Mouse (Mus musculus) embryonic fibroblast, embryonic 13.5 days (primary cell): ENCODE data around the gene Rapgef1.

Source experiments
- CTCF ChIP-seq: IDR thresholded peaks from 2 replicates; pipeline ENCODE4 v1.5.1; 2011; ENCODE audit warnings: mild to moderate bottlenecking, control low read depth, low read length, moderate library complexity, borderline replicate concordance; ENCODE audit not compliant: insufficient read depth
- POLR2A ChIP-seq: IDR thresholded peaks from 2 replicates; pipeline ENCODE4 v1.6.1; 2011; ENCODE audit warnings: low read depth, mild to moderate bottlenecking, control low read depth, low read length, moderate library complexity

DNA sequence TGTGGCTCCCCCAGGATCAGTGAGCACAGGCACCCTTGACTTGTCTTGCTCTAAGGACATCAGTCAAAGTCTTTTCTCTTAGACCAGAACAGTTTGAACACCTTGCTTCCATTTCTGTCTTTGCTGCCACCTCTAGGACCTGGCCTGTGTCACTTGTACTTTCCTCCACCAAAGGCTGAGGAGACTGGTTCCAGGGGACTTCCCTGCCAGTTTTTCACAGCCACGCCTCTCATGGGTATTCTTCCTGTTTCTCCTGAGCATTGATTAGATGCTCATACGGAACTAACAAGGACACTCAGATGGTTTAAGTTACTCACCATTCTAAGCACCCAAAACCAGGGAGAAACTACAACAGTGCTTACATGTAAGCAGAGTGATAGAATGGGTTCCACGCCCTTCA lies 59.0 kb downstream of the Rapgef1 start:
- TF ChIP-seq POLR2A: no peak
- TF ChIP-seq CTCF: no peak
